16 mouse cellular contexts compared by ENCODE assay signal in the genomic region with DNA sequence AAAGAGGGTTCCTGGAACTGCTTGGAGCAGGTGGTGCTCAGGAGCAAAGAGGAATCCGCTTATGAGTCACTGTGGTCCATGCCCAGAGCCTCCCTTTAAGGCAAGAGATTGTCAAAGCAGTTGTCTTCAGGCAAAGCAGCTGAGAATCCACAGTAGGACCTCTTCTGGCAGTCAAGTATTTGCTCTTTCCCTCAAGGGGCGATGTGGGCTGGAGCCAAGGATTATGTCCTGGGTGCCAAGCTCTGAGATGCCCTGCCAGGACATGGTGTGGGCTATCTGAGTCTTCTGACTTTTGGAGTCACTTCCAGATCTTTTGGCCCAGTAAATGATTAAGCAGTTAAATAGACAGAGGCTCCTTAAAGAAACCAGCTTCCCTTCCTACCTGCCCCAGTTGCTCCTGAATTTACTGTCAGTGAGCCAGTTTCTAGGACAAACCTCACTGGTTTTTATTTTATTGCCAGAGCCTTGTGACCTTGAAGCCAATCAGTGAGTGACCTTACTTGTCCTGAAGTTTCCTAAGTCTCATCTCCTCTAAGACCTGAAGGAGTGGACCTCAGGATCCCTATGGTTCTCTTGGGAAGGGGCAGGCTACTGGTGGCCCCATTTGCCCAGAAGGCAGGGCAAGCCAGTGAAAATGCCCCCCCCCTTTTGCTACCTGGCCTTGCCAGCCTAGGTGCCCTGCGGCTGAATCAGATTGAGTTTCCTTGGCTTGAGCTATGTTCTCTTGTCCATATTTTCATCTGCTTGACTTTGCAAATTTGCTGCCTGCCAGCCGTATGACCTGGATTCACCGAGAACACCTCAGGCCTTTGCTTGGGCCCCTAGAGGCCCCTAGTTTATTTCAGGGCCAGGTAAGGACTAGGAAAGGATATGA.
DNase-seq lines count a peak whose midpoint lies in the region; ATAC-seq and TF ChIP-seq lines count a peak whose summit lies in the region.
"Had no signal": no experiment of that assay in that cellular context is flagged by ENCODE, and none has a peak within 500 bp of the region (broad histone marks: within the 10 kb centered on the region; RNA-seq: fewer than 3 reads in every experiment).

No protein-coding gene starts in this region.

- DNase-seq in cerebellum, adult 9-11 months, result peak; percentile 52
- DNase-seq in cerebellum, postnatal 4 days (ENCODE audit: low spot score in 2 of 2), result no peak
- DNase-seq in left cerebral cortex, postnatal 4 days, result peak; percentile 39
- no peak for DNase-seq in left cerebral cortex, adult 2 months (ENCODE audit: extremely low spot score in 1 of 2, low spot score in 2 of 2)
- no peak for DNase-seq in layer of hippocampus, adult 11-12 months (ENCODE audit: low spot score)
- DNase-seq: gastrocnemius, postnatal 14 days; right cerebral cortex, postnatal 14 days; thymus, adult 2 months had no signal

- no peak overlapping the region for H3K4me3 ChIP-seq in left cerebral cortex, adult 2 months
- no peak overlapping the region for H3K4me3 ChIP-seq in lung, embryonic 16.5 days (ENCODE audit: low read length)
- H3K4me3 ChIP-seq: forebrain, embryonic 13.5 days; hindbrain, embryonic 13.5 days had no signal

- no peaks in the 10 kb centered on the region for H3K36me3 ChIP-seq in lung, embryonic 16.5 days (ENCODE audit: control insufficient read depth, insufficient read depth, low read length)
- H3K36me3 ChIP-seq: G1E; hindbrain, embryonic 13.5 days had no signal

- H3K4me1 ChIP-seq in lung, embryonic 16.5 days (replicated peaks; ENCODE audit: control insufficient read depth, insufficient read depth, low read length), result peaks cover 16% of the 10 kb centered on the region

- H3K9me3 ChIP-seq in lung, embryonic 16.5 days (ENCODE audit: control insufficient read depth, low read length), result no peaks in the 10 kb centered on the region
- H3K9me3 ChIP-seq: forebrain, embryonic 13.5 days; G1E; hindbrain, embryonic 13.5 days had no signal

- H3K9ac ChIP-seq in lung, embryonic 16.5 days (ENCODE audit: low read length), result no peak overlapping the region
- H3K9ac ChIP-seq: forebrain, embryonic 13.5 days; hindbrain, embryonic 13.5 days; liver, embryonic 14.5 days had no signal

- intact Hi-C loops in left cerebral cortex, postnatal 4 days (cut with DNase I), result no loop called here
- intact Hi-C loops in left cerebral cortex, adult 2 months (cut with DNase I), result no loop called here

- peak; percentile 56 for ATAC-seq in lung, embryonic 16.5 days (ENCODE audit: low read depth)
- no peak for ATAC-seq in megakaryocyte, adult 5-6 weeks (ENCODE audit: poor library complexity, severe bottlenecking)
- ATAC-seq: forebrain, embryonic 13.5 days; intestine, postnatal 0 days had no signal

- TF ChIP-seq CTCF in left cerebral cortex, adult 2 months (IDR thresholded peaks at IDR 0.05), result no peak

- 74% methylated on average over 5 of the region's 5 CpGs for WGBS in lung, embryonic 16.5 days

- no peak overlapping the region for H3K4me2 ChIP-seq in lung, embryonic 16.5 days (ENCODE audit: low read depth, low read length)
- H3K4me2 ChIP-seq: forebrain, embryonic 13.5 days; hindbrain, embryonic 13.5 days; midbrain, embryonic 11.5 days had no signal

- no peaks in the 10 kb centered on the region for H3K27me3 ChIP-seq in lung, embryonic 16.5 days (ENCODE audit: control insufficient read depth, insufficient read depth, low read depth, low read length)
- H3K27me3 ChIP-seq: forebrain, embryonic 13.5 days; hindbrain, embryonic 13.5 days had no signal

- no peak overlapping the region; the same call in 1 of the 2 replicates for H3K27ac ChIP-seq in left cerebral cortex, adult 2 months
- H3K27ac ChIP-seq in lung, embryonic 16.5 days (ENCODE audit: low read length), result peak overlapping the region; percentile 60
- H3K27ac ChIP-seq: forebrain, embryonic 13.5 days; hindbrain, embryonic 13.5 days; liver, embryonic 14.5 days had no signal

Comparison
In these comparisons a context has a peak if more than half of its experiments do, and no peak if none do; other contexts are left out.
1. DNase-seq: peak in cerebellum, adult 9-11 months (single experiment) and left cerebral cortex, postnatal 4 days (single experiment); none in cerebellum, postnatal 4 days (0 of 2), left cerebral cortex, adult 2 months (0 of 2) and layer of hippocampus, adult 11-12 months (single experiment).